ENCODE assay signal across 9 mouse cellular contexts in the genomic region with DNA sequence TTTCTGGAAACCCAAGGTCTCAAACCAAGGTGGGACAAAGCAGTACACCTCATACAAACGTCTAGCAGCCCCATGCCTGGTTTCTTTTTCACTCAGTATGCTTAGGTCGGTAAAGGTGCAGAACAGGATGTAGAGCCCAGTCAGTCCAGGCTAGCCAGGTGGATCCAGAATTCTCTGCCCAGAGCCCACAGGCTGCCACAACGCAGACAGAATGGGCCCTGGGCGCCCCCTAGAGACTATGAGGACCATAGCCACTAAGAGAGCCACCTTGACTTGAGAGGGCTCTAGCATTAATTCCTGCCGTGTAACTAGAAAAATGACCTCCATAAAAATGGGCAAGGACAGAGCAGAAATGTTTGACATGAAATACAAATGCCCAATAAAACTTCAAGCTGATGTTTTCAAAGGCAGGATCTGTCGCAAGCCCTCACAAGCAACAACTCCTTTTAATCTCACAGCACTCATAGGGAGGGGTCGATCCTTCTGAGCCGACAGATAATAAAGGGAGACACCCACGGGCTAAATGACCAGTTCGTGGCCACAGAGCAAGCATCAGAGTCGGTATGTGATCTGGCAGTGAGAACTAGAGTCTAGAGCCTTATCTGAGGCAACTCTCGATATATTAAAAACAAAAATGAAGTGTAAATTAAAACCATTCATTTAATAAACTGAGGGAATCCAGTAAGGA. TPM values are rescaled to one million over a fixed set of nuclear protein-coding genes. Genes with fewer than 3 reads are reported as not detected.
DNase-seq lines count a peak whose midpoint lies in the region; ATAC-seq and TF ChIP-seq lines count a peak whose summit lies in the region.
"Had no signal": no experiment of that assay in that cellular context is flagged by ENCODE, and none has a peak within 500 bp of the region (broad histone marks: within the 10 kb centered on the region; RNA-seq: fewer than 3 reads in every experiment).

No protein-coding gene starts in this region.

- no peaks in the 10 kb centered on the region for H3K4me1 ChIP-seq in thymus, adult 2 months (replicated peaks; ENCODE audit: control insufficient read depth, insufficient read depth, low read length)
- no peaks in the 10 kb centered on the region for H3K4me1 ChIP-seq in forebrain, postnatal 0 days (ENCODE audit: insufficient read depth)

- no peak overlapping the region for H3K4me2 ChIP-seq in forebrain, postnatal 0 days (ENCODE audit: low read depth)
- H3K4me2 ChIP-seq: embryonic facial prominence, embryonic 12.5 days had no signal

- no peak for TF ChIP-seq POLR2A in thymus, adult 2 months (IDR thresholded peaks at IDR 0.05; ENCODE audit: control insufficient read depth, extremely low read depth, insufficient read depth, low read length, poor library complexity)

- H3K27me3 ChIP-seq in thymus, adult 2 months (ENCODE audit: control insufficient read depth, insufficient read depth, low read length), result no peaks in the 10 kb centered on the region
- no peaks in the 10 kb centered on the region for H3K27me3 ChIP-seq in forebrain, postnatal 0 days (ENCODE audit: insufficient read depth, low read length)
- H3K27me3 ChIP-seq: embryonic facial prominence, embryonic 12.5 days had no signal

- H3K4me3 ChIP-seq in thymus, adult 2 months (ENCODE audit: control insufficient read depth, insufficient read depth, low read length), result no peak overlapping the region
- H3K4me3 ChIP-seq in forebrain, postnatal 0 days (ENCODE audit: low read depth, low read length), result no peak overlapping the region
- H3K4me3 ChIP-seq in left cerebral cortex, adult 2 months, result no peak overlapping the region
- H3K4me3 ChIP-seq: embryonic facial prominence, embryonic 12.5 days had no signal

- peak; percentile 37 for DNase-seq in thymus, adult 2 months
- DNase-seq in thymus, adult 18-20 months, result no peak
- DNase-seq in cerebellum, adult 11-12 months, result peak; percentile 65
- DNase-seq in forebrain, postnatal 0 days, result peak; percentile 63
- peak; percentile 21 for DNase-seq in induced T-regulatory cell, adult 2 months (ENCODE audit: low read depth)
- peak; percentile 59 to 63 for DNase-seq in left cerebral cortex, adult 2 months (ENCODE audit: extremely low spot score in 1 of 2, low spot score in 2 of 2)
- peak; percentile 30 for DNase-seq in thymus, postnatal 14 days

- TF ChIP-seq CTCF in thymus, adult 2 months (IDR thresholded peaks at IDR 0.05; ENCODE audit: borderline replicate concordance, control insufficient read depth, extremely low read depth, insufficient read depth, low read length, poor library complexity), result 0 out of 2 replicates have a peak, but pooled peaks have one; percentile 45
- TF ChIP-seq CTCF in forebrain, postnatal 0 days (IDR thresholded peaks at IDR 0.05; ENCODE audit: low read depth), result peak; percentile 70
- TF ChIP-seq CTCF in left cerebral cortex, adult 2 months (IDR thresholded peaks at IDR 0.05), result peak; percentile 90

- H3K9me3 ChIP-seq in forebrain, postnatal 0 days (ENCODE audit: low read length), result no peaks in the 10 kb centered on the region
- H3K9me3 ChIP-seq: embryonic facial prominence, embryonic 12.5 days had no signal

- peak; percentile 60; the same call in 1 of the 2 replicates for ATAC-seq in forebrain, postnatal 0 days
- peak; percentile 66; the same call in 1 of the 2 replicates for ATAC-seq in megakaryocyte, adult 5-6 weeks (ENCODE audit: poor library complexity, severe bottlenecking)

- WGBS in thymus, adult 2 months, result 40% methylated on average over 12 of the region's 12 CpGs
- WGBS in forebrain, postnatal 0 days, result 45% methylated on average over 12 of the region's 12 CpGs

- H3K9ac ChIP-seq in forebrain, postnatal 0 days, result no peak overlapping the region
- H3K9ac ChIP-seq: embryonic facial prominence, embryonic 12.5 days had no signal

- intact Hi-C loops in left cerebral cortex, adult 2 months (cut with DNase I), result loop anchor here (2.0 to 10.0 kb wide), 5 partner anchors 67 to 239 kb away; a partner anchor contains a TSS

- no peaks in the 10 kb centered on the region for H3K36me3 ChIP-seq in thymus, adult 2 months (ENCODE audit: control insufficient read depth, insufficient read depth, low read length)
- no peaks in the 10 kb centered on the region for H3K36me3 ChIP-seq in forebrain, postnatal 0 days (ENCODE audit: insufficient read depth)
- H3K36me3 ChIP-seq: embryonic facial prominence, embryonic 12.5 days had no signal

- no peak overlapping the region for H3K27ac ChIP-seq in thymus, adult 2 months (ENCODE audit: control insufficient read depth, insufficient read depth, low read length)
- H3K27ac ChIP-seq in forebrain, postnatal 0 days (ENCODE audit: low read depth, low read length), result no peak overlapping the region
- H3K27ac ChIP-seq in left cerebral cortex, adult 2 months, result no peak overlapping the region
- H3K27ac ChIP-seq: embryonic facial prominence, embryonic 12.5 days had no signal

RNA-seq across cellular contexts. Expression of a gene that starts 11.7 kb away (rescaled TPM):
- polyA plus RNA-seq in thymus, adult 2 months (2012; rRNA removed), result 4.1 and 4.7 TPM in 2 replicates
- 36.7 and 39.2 TPM in 2 replicates for total RNA-seq in forebrain, postnatal 0 days (2014; rRNA removed)
- polyA plus RNA-seq in forebrain, postnatal 0 days (2015; fragmentation: Nextera tagmentation; extraction: Ambion mirVana), result 32.5 and 38.0 TPM in 2 replicates
- total RNA-seq in left cerebral cortex, adult 2 months (2021), result 10 to 100 TPM; 11.1 to 11.8 TPM
- total RNA-seq in megakaryocyte, adult 5-6 weeks (2015), result 7.7 and 7.8 TPM in 2 replicates
- 8.4 and 12.0 TPM in 2 replicates for total RNA-seq in megakaryocyte, adult 5-6 weeks (2017)

Comparison
In these comparisons a context has a peak if more than half of its experiments do, and no peak if none do; other contexts are left out.
1. DNase-seq: peak in thymus, adult 2 months (single experiment), cerebellum, adult 11-12 months (single experiment), forebrain, postnatal 0 days (single experiment), induced T-regulatory cell, adult 2 months (single experiment), left cerebral cortex, adult 2 months (2 of 2) and thymus, postnatal 14 days (single experiment); none in thymus, adult 18-20 months (0 of 2).
2. Peak in every context shown above with its lines, with median percentiles within 50 percentile points of each other: CTCF ChIP-seq.